Mouse (Mus musculus): Measurements from ENCODE around the gene Nadk.

GRCm38 (mm10) chr4:155577132-155577531, 15.0 kb downstream of the Nadk start:
- no peak for TF ChIP-seq BHLHE40 (IDR thresholded peaks at IDR 0.05; ENCODE audit: low read depth, low read length)
- TF ChIP-seq EP300 (IDR thresholded peaks at IDR 0.05; ENCODE audit: low read length): no peak
- TF ChIP-seq POLR2A (IDR thresholded peaks at IDR 0.05; ENCODE audit: low read depth, low read length): no peak
- no peak for TF ChIP-seq E2F4 (IDR thresholded peaks at IDR 0.05; ENCODE audit: insufficient replicate concordance, low read depth, low read length)
- TF ChIP-seq USF1 (IDR thresholded peaks at IDR 0.05; ENCODE audit: low read depth, low read length): no peak
- no peak for TF ChIP-seq CTCF (conservative IDR thresholded peaks at IDR 0.05 in 1 of 2, IDR thresholded peaks at IDR 0.05 in 1 of 2; ENCODE audit: low read depth in 2 of 2, low read length in 2 of 2)
- no peak for TF ChIP-seq MAFK (IDR thresholded peaks at IDR 0.05; ENCODE audit: insufficient replicate concordance, low read length)
- no peak for TF ChIP-seq ZKSCAN1 (IDR thresholded peaks at IDR 0.05; ENCODE audit: borderline replicate concordance, low read depth, low read length)
- TF ChIP-seq CHD2 (IDR thresholded peaks at IDR 0.05; ENCODE audit: low read length): no peak
- TF ChIP-seq JUND (conservative IDR thresholded peaks at IDR 0.05; ENCODE audit: low read depth, low read length): no peak
- no peak for TF ChIP-seq SIN3A (IDR thresholded peaks at IDR 0.05; ENCODE audit: low read length)
- TF ChIP-seq ZNF384 (IDR thresholded peaks at IDR 0.05; ENCODE audit: low read depth, low read length): no peak
- TF ChIP-seq ELF1 (IDR thresholded peaks at IDR 0.05; ENCODE audit: low read depth, low read length): no peak
